Mouse (Mus musculus) lung, embryonic 14.5 days (tissue): Measurements from ENCODE around the gene Il16. TPM values are rescaled to one million over a fixed set of nuclear protein-coding genes. Genes with fewer than 3 reads are reported as not detected.

Experiments
- ATAC-seq: fragments of 200-750 bp; cut with Nextera tagmentation; 2 replicates; pipeline ENCODE4 v1.8.0; 2017; ENCODE audit warnings: mild to moderate bottlenecking, moderate TSS enrichment, moderate library complexity; ENCODE audit not compliant: insufficient read depth
- DNase-seq: peaks from one replicate; pipeline ENCODE4 v3.0.0-alpha.2; 2015
- H3K27ac ChIP-seq: fragments of 300-500 bp; sonication (generic); 2 replicates; pipeline ENCODE4 v1.5.1; 2014; ENCODE audit warnings: low read depth, mild to moderate bottlenecking, moderate library complexity
- H3K27me3 ChIP-seq: fragments of 300-500 bp; sonication (generic); 2 replicates; pipeline ENCODE4 v1.6.1; 2014; ENCODE audit warnings: low read length, control low read depth; ENCODE audit not compliant: insufficient read depth
- H3K36me3 ChIP-seq: fragments of 300-500 bp; sonication (generic); 2 replicates; pipeline ENCODE4 v1.6.1; 2014; ENCODE audit warnings: control low read depth; ENCODE audit not compliant: insufficient read depth
- H3K4me1 ChIP-seq: fragments of 300-500 bp; sonication (generic); 2 replicates; pipeline ENCODE4 v1.6.1; 2014; ENCODE audit warnings: antibody characterized with exemption, control low read depth; ENCODE audit not compliant: insufficient read depth
- H3K4me2 ChIP-seq: fragments of 300-500 bp; sonication (generic); 2 replicates; pipeline ENCODE4 v1.6.1; 2014; ENCODE audit warnings: mild to moderate bottlenecking
- H3K4me3 ChIP-seq: fragments of 300-500 bp; sonication (generic); 2 replicates; pipeline ENCODE4 v1.5.1; 2014; ENCODE audit warnings: low read depth, low read length
- H3K9ac ChIP-seq: fragments of 300-500 bp; sonication (generic); 2 replicates; pipeline ENCODE4 v1.6.1; 2014
- H3K9me3 ChIP-seq: fragments of 300-500 bp; sonication (generic); 2 replicates; pipeline ENCODE4 v1.6.1; 2016; ENCODE audit warnings: low read depth, low read length, control low read depth
- CTCF ChIP-seq: IDR thresholded peaks from 2 replicates; pipeline ENCODE4 v1.5.1; 2016; ENCODE audit warnings: antibody characterized with exemption, low read depth
- WGBS: fragments of 180-500 bp; shearing (Covaris S2); extraction: QIAGEN DNeasy Blood & Tissue Kit; methylation state at CpG from one replicate; pipeline ENCODE4 v1.1.7; 2014; 5-methylcytosine and 5-hydroxymethylcytosine counted together
- polyA plus RNA-seq: library from polyadenylated mRNA; unstranded; fragments of >200 nt; fragmentation: Nextera tagmentation; extraction: Ambion mirVana; gene quantifications from 2 replicates; pipeline ENCODE4 v1.2.1, GENCODE M21; 2014

Gene Il16
- 2.3 and 2.8 TPM in 2 replicates for polyA plus RNA-seq

DNA sequence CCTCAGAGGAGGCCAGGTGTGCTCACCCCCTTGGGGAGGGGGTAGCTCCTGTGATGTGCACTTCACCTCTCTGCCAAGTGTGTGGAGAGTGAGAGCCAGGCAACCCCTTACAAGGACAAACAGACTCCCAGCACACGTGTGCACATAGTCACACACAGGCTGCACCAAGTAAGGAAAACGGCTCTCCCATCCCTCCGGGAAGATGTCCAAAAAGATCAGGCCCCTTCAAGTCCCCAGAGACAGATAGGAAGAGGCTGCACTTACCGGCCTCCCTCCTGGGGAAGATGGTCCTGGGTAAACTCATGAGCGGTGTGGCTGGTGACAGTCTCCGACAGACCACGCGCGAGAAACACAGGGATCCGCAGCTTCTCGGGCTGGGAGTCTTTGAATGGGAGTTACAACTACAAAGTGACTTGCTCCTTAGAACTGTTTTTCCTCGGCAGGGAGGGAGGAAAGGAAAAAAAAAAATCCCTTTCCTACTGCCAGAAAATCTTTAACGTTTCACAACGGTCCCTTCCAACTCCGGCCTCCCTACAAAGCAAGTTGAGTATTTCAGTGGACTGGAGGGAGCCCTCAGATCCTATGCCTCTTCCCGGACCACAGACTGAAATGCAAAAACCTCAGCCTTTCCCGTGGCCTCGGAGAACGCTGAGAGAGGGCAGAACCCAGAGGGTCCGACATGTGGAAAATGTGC is at the start of gene Il16:
TSS of gene Il16 (minus strand) at position 314 of the 694 bp plus-strand sequence.
- Histone ChIP-seq H3K9ac (peak within 1 kb of the TSS; percentile 27), H3K4me1 (peaks cover 12% of the 10 kb centered on the region), H3K27me3 (no peaks in the 10 kb centered on the region), H3K27ac (peak within 1 kb of the TSS; percentile 71), H3K4me3 (peak within 1 kb of the TSS; percentile 16), H3K36me3 (no peaks in the 10 kb centered on the region), H3K9me3 (no peaks in the 10 kb centered on the region), H3K4me2 (peak within 1 kb of the TSS; percentile 54)
- peak; percentile 76 for ATAC-seq
- WGBS, result 17% methylated on average over 20 of the region's 20 CpGs
- TF ChIP-seq CTCF, result no peak
- DNase-seq, result peak; percentile 55

DNA sequence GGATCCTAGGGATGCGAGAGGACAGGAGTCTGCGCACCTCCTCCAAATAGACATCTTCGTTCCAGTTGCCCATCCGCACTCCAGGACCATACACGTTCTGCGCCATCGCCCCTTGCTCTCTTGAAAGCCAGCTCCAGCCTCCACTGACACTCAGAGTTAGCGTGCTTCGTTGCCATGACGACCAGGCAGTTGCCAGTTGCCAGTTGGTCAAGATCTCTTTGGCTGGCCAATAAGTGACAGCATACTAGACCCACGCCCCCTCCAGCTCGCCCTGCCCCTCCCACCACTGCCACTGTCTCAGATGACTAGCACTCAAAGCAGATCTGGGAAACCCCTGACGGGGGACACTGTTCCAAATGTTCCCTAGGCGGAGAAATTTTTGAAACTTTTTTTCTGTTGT is 49.2 kb upstream of the Il16 start, which contains the start of gene Cfap161:
TSS of gene Cfap161 (minus strand) at position 176 of the 400 bp plus-strand sequence.
- H3K9ac ChIP-seq, result no peak within 1 kb of the TSS
- H3K9me3 ChIP-seq, result no peaks in the 10 kb centered on the region
- no peaks in the 10 kb centered on the region for H3K27me3 ChIP-seq
- H3K4me3 ChIP-seq, result no peak within 1 kb of the TSS
- peak; percentile 97 for DNase-seq
- H3K4me1 ChIP-seq, result peaks cover 2% of the 10 kb centered on the region; the same call in 1 of the 2 replicates
- no peak within 1 kb of the TSS for H3K27ac ChIP-seq
- H3K36me3 ChIP-seq, result no peaks in the 10 kb centered on the region
- TF ChIP-seq CTCF, result no peak
- H3K4me2 ChIP-seq, result peak within 1 kb of the TSS; percentile 24
- 7% methylated on average over 14 of the region's 14 CpGs for WGBS
- ATAC-seq, result peak; percentile 97

DNA sequence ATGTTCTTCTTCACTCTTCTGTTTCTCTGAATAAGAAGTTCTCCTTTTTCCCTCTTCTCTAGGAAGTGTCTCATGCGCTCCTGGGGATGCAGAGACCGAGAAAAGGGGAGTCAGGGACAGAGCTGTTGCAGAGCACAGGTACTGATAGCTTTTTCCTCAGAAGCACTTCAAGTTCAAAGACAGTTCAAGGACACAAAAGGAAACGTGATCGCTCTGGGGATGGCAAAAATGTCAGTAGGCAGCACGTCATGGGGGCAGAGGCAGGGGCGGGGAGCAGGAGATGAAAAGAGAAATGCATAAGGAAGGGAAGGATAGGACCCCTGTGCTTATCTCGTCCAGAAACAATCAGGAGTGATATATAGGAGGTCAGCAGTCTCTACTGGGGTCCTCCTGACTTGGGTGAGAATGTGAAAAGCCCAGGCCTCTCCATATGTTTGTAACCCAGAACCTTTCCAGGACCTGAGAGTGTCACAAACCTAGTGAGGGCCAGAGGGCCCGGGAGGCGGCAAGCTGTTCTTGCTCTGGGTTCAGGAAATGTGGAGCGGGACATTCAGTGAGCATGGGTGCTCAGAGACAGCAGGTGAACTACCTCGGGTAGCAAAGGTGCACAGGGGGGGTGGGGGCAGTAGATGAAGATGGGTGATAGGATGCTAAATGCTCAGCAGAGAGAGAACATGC is 48.6 kb upstream of the Il16 start:
- no peak for ATAC-seq
- Histone ChIP-seq H3K9me3 (no peaks in the 10 kb centered on the region), H3K27me3 (no peaks in the 10 kb centered on the region), H3K4me3 (no peak overlapping the region), H3K36me3 (no peaks in the 10 kb centered on the region), H3K9ac (no peak overlapping the region), H3K4me2 (peak overlapping the region; percentile 24; the same call in 1 of the 2 replicates), H3K4me1 (peaks cover 2% of the 10 kb centered on the region; the same call in 1 of the 2 replicates), H3K27ac (no peak overlapping the region)
- no peak for DNase-seq
- 39% methylated on average over 11 of the region's 11 CpGs for WGBS
- no peak for TF ChIP-seq CTCF

DNA sequence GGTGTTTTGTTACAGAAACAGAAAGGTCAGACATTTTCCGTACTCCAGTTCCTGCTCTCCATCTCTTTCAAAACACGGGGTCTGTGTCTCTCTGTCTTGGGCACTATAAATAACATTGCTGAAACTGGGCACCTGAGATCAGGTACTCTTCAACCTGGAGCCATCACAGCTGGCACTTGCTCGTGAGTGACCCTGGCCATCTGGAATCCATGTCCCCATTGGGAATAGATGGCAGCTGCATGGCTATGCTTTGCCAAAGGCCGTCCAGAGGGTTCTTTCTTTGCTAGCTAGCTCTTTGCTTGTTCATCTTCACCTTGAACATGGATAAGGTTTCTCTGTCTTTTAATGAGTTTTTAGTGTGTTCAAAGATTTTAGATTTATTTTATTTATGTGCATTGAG is 35.4 kb upstream of the Il16 start:
- Histone ChIP-seq H3K27ac (no peak overlapping the region), H3K4me1 (no peaks in the 10 kb centered on the region; the same call in 1 of the 2 replicates), H3K27me3 (no peaks in the 10 kb centered on the region), H3K4me3 (no peak overlapping the region), H3K9ac (no peak overlapping the region), H3K36me3 (no peaks in the 10 kb centered on the region), H3K4me2 (no peak overlapping the region), H3K9me3 (no peaks in the 10 kb centered on the region)
- ATAC-seq, result no peak
- TF ChIP-seq CTCF, result no peak
- WGBS, result 82% methylated on average over 4 of the region's 4 CpGs
- no peak for DNase-seq

DNA sequence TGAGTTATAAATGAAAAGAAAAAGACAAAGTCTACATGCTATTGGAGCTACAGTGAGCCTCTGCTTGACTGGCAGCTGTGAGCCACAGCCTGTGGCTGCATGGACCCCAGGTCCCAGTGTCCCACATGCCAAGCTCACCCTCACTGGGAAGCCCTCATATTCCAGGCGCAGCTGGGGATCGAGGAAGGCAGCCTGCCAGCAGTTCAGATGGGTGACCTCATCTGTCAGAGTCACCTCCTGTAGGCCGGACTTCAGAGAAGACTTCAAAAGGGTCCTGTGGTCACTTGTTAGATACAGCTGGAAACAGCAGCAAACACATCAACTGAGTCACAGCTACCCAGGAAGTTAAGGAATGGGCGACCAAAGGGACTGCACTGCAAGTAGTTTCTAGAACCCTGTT is 34.5 kb upstream of the Il16 start:
- 24% methylated on average over 4 of the region's 4 CpGs for WGBS
- H3K4me2 ChIP-seq, result no peak overlapping the region
- peak; percentile 63 for DNase-seq
- ATAC-seq, result peak; percentile 66
- no peaks in the 10 kb centered on the region for H3K36me3 ChIP-seq
- H3K27ac ChIP-seq, result no peak overlapping the region
- H3K27me3 ChIP-seq, result no peaks in the 10 kb centered on the region
- no peaks in the 10 kb centered on the region for H3K9me3 ChIP-seq
- no peak for TF ChIP-seq CTCF
- no peak overlapping the region for H3K9ac ChIP-seq
- H3K4me3 ChIP-seq, result no peak overlapping the region
- H3K4me1 ChIP-seq, result no peaks in the 10 kb centered on the region; the same call in 1 of the 2 replicates

DNA sequence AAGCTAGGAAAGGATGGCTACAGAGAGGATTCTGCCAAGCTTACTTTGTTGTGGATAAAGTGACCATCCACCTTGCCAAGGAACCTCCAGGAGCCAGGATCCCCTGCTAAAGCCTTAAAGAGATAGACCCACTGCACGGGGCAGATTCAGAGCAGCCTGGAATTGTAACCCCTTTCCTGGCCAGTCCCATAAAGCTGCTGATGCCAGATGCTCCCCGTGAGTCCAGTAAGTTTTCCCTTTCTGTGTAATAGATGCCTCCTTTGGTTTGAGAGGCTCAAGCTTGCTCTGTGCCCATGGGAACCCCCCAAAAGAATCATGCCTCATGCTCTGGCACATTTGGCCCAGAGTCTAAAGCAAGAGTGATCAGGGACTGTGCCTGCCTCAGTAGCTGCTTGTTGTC is 33.5 kb upstream of the Il16 start:
- no peak for ATAC-seq
- no peak overlapping the region for H3K9ac ChIP-seq
- no peak overlapping the region for H3K4me2 ChIP-seq
- whole genome bisulfite sequencing, result 71% methylated on average over 2 of the region's 2 CpGs
- H3K4me3 ChIP-seq, result no peak overlapping the region
- H3K36me3 ChIP-seq, result no peaks in the 10 kb centered on the region
- H3K27me3 ChIP-seq, result no peaks in the 10 kb centered on the region
- no peak overlapping the region for H3K27ac ChIP-seq
- no peak for DNase-seq
- H3K9me3 ChIP-seq, result no peaks in the 10 kb centered on the region
- no peak for TF ChIP-seq CTCF
- H3K4me1 ChIP-seq, result no peaks in the 10 kb centered on the region; the same call in 1 of the 2 replicates

DNA sequence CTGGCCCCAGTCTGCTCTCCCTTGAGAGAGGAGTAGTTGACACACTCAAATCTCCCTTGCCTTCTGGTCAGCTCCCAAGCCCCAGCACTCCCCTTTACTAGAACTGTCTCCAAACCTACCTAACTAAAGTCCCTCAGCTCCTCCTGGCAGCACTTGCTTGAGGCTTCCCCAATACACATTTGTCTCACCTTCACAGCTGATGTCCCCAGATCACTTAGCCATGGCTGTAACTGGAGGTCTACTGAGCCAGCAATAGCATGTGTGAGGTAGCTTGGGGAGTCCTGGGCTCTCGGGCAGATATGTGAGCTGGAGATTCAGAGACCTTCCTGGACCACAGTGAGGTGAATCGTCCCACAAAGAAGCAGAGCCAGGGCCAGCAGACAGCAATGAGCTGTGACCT is 33.0 kb upstream of the Il16 start:
- H3K27me3 ChIP-seq, result no peaks in the 10 kb centered on the region
- no peak overlapping the region for H3K27ac ChIP-seq
- no peaks in the 10 kb centered on the region for H3K9me3 ChIP-seq
- H3K9ac ChIP-seq, result no peak overlapping the region
- no peak overlapping the region for H3K4me2 ChIP-seq
- ATAC-seq, result no peak
- no peak for TF ChIP-seq CTCF
- no peaks in the 10 kb centered on the region; the same call in 1 of the 2 replicates for H3K4me1 ChIP-seq
- no peaks in the 10 kb centered on the region for H3K36me3 ChIP-seq
- WGBS, result 71% methylated on average over 2 of the region's 2 CpGs
- no peak for DNase-seq
- no peak overlapping the region for H3K4me3 ChIP-seq
